Mouse (Mus musculus): ENCODE data around the gene Fam102b.

The Fam102b gene

GRCm38 (mm10) chr3:108959680-108960295 lies 67.6 kb downstream of the Fam102b start:
- DNase-seq, result no peak

GRCm38 (mm10) chr3:108957976-108958375 lies 69.4 kb downstream of the Fam102b start:
- no peak for DNase-seq

- no peak for DNase-seq
These were observed 86.4 kb downstream of the Fam102b start for GRCm38 (mm10) chr3:108940996-108941395.

GRCm38 (mm10) chr3:108940001-108940633 lies 87.3 kb downstream of the Fam102b start, which contains the start of gene Gm9857:
Gm9857 (minus strand) TSS chr3:108940445.
- no peak for DNase-seq

GRCm38 (mm10) chr3:108939573-108939972 lies 87.8 kb downstream of the Fam102b start, which contains the start of gene Henmt1:
Henmt1 (plus strand) TSS chr3:108939873.
- DNase-seq, result no peak

GRCm38 (mm10) chr3:108938691-108939090 lies 88.7 kb downstream of the Fam102b start:
- no peak for DNase-seq

- no peak for DNase-seq
These were observed 93.8 kb downstream of the Fam102b start for GRCm38 (mm10) chr3:108933557-108933956.

GRCm38 (mm10) chr3:108926308-108926707 lies 101.1 kb downstream of the Fam102b start:
- DNase-seq, result no peak

- DNase-seq, result no peak
These were observed 101.7 kb downstream of the Fam102b start for GRCm38 (mm10) chr3:108925677-108926076.

- DNase-seq, result no peak
These were observed 105.6 kb downstream of the Fam102b start for GRCm38 (mm10) chr3:108921822-108922221.

All from spleen, adult 18-20 months (tissue).